Mouse (Mus musculus): Measurements from ENCODE around the gene Pole2. TPM values are rescaled to one million over a fixed set of nuclear protein-coding genes. Genes with fewer than 3 reads are reported as not detected.
"Not testable (repeated sequence)": the region's sequence is repeated elsewhere in the genome, so short reads cannot be mapped to it uniquely, and the experiment has no call there.

Gene Pole2
- total RNA-seq, 2 experiments from 2014 or later: 9.7 TPM

- DNase-seq (ENCODE audit: low spot score in 2 of 2): no peak
Measured at GRCm38 (mm10) chr12:69181800-69182199, 46.2 kb downstream of the Pole2 start.

GRCm38 (mm10) chr12:69179371-69179770, 48.6 kb downstream of the Pole2 start:
- DNase-seq (ENCODE audit: low spot score in 2 of 2): no peak

GRCm38 (mm10) chr12:69177526-69177925, 50.5 kb downstream of the Pole2 start:
- DNase-seq (ENCODE audit: low spot score in 2 of 2): no peak

GRCm38 (mm10) chr12:69175975-69176374, 52.0 kb downstream of the Pole2 start:
- no peak for DNase-seq (ENCODE audit: low spot score in 2 of 2)

- DNase-seq (ENCODE audit: low spot score in 2 of 2): no peak
Measured at GRCm38 (mm10) chr12:69171307-69171706, 56.7 kb downstream of the Pole2 start.

- peak; percentile 63 to 73 for DNase-seq (ENCODE audit: low spot score in 2 of 2)
Measured at GRCm38 (mm10) chr12:69168461-69169106, 59.4 kb downstream of the Pole2 start, which contains the start of gene Lrr1. Lrr1 (plus strand) TSS chr12:69168814.

GRCm38 (mm10) chr12:69167656-69168460, 60.1 kb downstream of the Pole2 start:
- DNase-seq (ENCODE audit: low spot score in 2 of 2): no peak

GRCm38 (mm10) chr12:69166861-69167581, 61.0 kb downstream of the Pole2 start:
- DNase-seq (ENCODE audit: low spot score in 2 of 2): not testable (repeated sequence)

GRCm38 (mm10) chr12:69164904-69165303, 63.1 kb downstream of the Pole2 start:
- DNase-seq (ENCODE audit: low spot score in 2 of 2): no peak

GRCm38 (mm10) chr12:69163586-69163985, 64.4 kb downstream of the Pole2 start:
- DNase-seq (ENCODE audit: low spot score in 2 of 2): not testable (repeated sequence)

- DNase-seq (ENCODE audit: low spot score in 2 of 2): not testable (repeated sequence)
Measured at GRCm38 (mm10) chr12:69160677-69161076, 67.3 kb downstream of the Pole2 start.

- DNase-seq (ENCODE audit: low spot score in 2 of 2): no peak
Measured at GRCm38 (mm10) chr12:69159578-69159940, 68.4 kb downstream of the Pole2 start.

GRCm38 (mm10) chr12:69158765-69159577, 69.0 kb downstream of the Pole2 start, which contains the start of gene Rps29:
Rps29 (minus strand) TSS chr12:69159186.
- peak; percentile 91 to 95 for DNase-seq (ENCODE audit: low spot score in 2 of 2)

GRCm38 (mm10) chr12:69158366-69158764, 69.6 kb downstream of the Pole2 start:
- DNase-seq (ENCODE audit: low spot score in 2 of 2): no peak

GRCm38 (mm10) chr12:69157107-69157506, 70.9 kb downstream of the Pole2 start:
- no peak for DNase-seq (ENCODE audit: low spot score in 2 of 2)

- no peak for DNase-seq (ENCODE audit: low spot score in 2 of 2)
Measured at GRCm38 (mm10) chr12:69156436-69156835, 71.6 kb downstream of the Pole2 start.

- no peak for DNase-seq (ENCODE audit: low spot score in 2 of 2)
Measured at GRCm38 (mm10) chr12:69155923-69156322, 72.1 kb downstream of the Pole2 start.

Measured in adrenal gland, postnatal 4 days (tissue).